Mouse (Mus musculus): ENCODE measurements around the gene Inf2.
A peak's percentile ranks its signal among the peaks of the same experiment; 100 is the strongest.

Inf2 gene

DNA sequence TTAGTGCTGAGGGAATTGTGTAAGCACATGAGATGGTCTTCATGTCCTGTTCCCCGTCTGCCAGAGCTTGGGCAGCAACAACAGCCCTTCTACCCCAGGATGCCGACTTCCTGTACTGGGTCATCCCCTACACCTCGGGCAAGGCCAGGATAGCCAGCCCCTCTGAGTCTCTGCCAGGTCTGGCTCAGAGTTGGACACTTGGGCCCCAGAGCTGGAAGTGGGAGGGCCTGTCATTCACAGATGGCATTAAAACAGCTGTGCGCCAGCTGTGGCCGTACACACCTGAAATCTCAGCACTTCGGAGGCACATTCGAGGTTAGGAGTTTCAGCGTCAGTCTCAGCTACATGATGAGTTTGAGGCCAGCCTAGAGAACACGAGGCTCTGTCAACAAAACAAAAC is 7.9 kb downstream of the Inf2 start:
- DNase-seq = peak; percentile 92

DNA sequence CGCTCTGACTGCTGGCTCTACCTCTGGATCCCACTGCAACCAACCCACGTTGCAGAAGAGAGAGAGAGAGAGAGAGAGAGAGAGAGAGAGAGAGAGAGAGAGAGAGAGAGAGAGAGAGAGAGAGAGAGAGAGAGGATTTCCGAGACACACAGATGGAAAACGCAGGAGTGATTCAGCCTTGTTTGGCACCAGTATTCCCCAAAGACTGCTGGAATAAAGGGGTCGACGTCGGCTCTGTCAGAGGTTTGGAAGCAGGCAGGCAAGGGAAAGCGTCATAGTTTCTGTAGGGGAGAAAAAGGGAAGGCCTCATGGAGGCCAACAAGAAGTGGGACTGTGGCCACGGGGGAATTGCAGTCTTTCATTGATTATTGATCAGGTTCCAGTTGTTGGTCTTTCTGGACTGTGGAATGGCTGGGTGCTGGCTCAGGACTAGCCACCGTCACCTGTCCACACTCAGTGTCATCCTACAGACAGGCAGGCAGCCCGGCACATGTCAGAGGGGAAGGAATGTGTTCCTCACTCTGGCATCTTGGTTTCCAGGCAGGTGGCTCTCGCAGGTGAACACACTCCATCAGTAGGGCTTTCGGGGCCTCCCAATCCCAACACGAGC is 8.4 kb downstream of the Inf2 start:
- DNase-seq = no peak

DNA sequence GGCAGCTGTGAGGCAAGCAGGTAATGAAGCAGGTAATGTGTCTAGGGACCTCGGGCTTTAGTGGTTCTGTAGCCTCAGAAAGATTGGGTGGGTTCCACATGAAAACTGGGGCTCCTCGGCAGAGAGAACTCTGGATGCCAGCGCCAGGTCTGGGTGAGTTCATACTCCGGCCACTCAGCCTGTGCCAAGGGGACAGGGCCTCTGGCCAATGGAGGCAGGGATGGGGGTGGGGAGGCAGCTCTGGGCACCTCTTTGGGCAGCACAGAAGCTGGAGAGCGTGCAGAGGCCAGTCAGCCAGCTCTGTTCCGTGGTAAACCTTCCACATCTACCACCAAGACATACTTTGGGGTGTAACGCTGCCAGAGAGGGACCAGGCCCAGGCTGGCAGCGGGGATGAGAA is 9.0 kb downstream of the Inf2 start:
- DNase-seq = no peak

DNA sequence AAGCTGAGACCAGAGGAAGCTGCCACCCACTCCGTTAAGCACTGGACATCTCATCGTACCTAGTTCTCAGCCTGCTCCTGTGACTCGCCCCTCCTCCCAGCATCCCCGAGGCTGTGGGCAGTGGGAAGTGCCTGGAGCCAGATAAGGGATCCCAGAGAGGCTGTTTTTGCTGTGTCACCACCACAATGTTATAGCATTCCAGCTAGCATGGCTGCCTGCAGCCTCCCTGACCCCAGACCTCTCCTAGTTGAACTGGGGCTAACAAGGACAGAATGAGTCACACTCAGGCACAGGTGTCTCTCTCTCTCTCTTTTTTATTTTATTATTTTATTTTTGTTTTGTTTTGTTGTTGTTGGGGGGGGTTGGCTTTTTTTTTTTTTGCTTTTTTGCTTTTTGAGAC is 10.6 kb downstream of the Inf2 start:
- no peak for DNase-seq

DNA sequence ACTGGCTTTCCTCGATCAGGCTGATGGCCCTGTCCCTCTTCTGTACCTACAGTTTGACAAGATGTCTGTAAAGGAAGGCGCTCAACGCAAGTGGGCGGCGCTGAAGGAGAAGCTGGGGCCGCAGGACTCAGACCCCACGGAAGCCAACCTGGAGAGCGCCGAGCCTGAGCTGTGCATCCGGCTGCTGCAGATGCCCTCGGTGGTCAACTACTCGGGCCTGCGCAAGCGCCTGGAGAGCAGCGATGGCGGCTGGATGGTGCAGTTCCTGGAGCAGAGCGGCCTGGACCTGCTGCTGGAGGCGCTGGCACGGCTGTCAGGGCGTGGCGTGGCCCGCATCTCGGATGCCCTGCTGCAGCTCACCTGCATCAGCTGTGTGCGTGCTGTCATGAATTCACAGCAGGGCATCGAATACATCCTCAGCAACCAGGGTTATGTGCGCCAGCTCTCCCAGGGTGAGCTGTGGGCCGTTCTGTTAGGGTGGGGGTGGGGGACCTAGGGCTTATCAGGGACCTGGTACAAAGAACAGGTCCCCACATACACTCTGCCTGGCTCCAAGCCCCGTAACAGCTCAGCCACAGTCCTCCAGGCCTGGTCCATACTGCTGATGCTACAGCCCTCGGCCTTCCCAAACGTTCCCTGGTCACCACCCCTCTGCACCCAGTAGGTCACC is 11.5 kb downstream of the Inf2 start:
- no peak for DNase-seq

DNA sequence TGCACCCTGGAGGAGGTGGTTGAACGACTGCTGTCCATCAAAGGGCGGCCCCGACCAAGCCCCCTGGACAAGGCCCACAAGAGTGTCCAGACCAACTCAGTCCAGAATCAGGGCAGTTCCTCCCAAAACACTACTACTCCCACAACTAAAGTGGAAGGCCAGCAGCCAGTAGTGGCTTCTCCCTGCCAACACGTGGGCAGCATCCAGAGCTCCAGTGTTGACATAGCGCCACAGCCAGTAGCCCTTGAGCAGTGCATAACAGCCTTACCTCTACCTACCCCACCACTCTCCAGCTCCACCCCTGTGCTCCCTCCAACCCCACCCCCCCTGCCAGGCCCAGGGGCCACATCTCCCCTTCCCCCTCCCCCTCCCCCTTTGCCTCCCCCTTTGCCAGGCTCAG is 15.4 kb downstream of the Inf2 start:
- no peak for DNase-seq

DNA sequence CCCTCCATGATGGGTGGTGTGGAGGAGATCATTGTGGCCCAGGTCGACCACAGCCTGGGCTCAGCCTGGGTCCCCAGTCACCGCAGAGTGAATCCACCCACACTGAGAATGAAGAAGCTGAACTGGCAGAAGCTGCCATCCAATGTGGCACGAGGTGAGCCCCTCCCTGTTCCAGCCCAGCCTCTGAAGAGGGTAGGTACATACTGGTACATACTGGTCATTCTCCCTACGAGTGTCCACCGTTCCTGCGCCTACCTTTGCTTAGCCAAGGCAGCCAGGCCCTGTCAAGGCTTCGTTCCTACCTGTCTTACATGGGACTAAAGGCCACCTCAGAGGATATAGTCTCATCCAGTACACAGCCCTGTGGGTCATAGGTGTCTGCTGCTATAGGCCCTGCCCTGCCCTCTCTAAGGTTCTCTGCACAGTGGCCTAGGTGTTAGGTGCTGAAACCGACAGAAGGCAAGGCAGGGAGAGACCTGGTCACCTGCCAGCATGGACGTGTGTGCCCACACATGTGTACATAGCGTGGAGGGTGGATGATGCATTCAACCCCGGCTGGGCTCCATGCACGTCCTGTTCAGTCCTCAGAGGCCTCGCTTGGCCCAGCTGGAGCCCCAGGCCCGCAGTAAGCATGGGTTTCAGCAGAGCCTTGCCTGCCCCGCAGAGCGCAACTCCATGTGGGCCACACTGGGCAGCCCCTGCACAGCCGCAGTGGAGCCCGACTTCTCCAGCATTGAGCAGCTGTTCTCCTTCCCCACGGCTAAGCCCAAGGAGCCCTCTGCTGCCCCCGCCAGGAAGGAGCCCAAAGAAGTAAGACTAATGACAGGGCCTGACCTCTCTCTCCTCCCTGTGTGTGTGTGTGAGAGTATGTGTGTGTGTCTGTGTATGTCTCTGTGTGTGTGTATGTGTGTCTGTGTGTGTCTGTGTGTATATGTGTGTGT is 16.4 kb downstream of the Inf2 start:
- no peak for DNase-seq

DNA sequence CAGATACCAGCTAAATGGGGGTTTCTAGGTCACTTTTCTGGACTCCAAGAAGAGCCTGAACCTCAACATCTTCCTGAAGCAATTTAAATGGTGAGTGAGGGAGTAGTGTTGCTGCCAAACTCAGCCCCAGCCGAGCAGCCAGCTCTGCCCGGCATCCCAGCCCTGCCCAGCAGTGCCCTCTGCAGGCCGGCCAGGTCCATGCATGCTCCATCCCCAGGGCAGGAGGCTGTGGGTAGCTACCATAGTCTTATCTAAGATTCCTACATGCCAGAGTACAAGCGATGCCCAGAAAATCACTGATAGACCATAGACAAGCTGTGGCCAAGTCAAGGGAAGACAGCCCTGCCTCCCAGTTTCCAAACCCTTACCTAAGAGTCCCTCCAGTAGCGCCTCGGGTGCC is 17.2 kb downstream of the Inf2 start:
- peak; percentile 97 for DNase-seq

DNA sequence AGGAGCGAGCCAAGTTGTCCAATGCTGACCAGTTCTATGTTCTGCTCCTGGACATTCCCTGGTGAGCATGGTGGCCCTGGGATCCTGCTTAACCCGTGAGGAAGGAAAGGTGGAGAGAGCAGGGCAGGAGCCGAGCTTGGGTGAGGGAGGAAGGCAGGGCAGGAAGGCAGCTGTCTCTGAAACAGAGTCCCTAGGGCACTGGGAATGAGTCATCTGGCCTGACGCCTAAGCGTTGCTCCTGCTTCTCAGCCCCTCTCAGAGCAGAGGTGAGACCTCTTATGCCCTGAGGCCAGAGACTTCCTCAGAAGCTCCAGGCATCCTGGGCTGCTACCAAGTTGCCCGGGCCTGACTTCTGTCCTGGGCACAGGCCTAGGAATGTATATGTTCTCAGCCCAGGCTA is 18.4 kb downstream of the Inf2 start:
- DNase-seq = no peak

DNA sequence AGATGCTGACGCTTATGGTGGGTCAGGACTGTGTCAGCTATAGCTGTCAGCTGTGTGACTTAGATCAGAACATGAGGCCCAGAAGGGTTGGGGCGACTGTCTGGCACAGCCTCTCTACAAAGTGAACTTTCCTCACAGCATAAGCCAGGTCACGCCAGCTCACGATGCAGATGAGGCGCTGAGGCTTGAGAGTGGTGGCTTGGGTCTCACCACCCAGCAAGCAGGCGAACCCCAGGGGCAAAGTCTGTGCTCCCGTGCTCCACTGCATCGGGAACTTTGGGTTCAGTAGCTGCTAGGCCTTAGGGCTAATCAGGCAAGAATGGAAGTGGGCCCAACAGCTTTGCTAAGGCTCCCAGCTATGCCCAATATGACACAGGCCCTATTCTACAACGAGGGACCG is 20.4 kb downstream of the Inf2 start:
- DNase-seq = no peak

DNA sequence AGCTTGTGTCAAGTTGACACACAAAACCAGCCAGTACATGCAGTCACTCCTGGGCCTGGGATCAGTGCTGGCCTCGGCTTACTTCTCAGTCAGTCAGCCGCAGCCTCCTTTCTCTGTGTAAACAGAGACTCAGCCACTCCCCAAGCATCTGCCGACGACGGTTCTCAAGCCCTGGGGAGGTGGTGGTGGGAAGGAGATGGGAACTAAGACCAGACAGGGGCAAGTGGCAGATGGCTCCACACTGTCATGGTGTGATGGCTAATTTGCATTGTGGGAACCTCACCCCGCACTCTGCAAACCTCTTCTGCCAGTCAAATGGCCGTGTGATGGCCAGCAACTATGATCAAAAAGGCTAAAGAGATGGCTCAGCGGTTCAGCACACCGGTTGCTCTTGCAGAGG is 28.1 kb downstream of the Inf2 start:
- DNase-seq = no peak

DNA sequence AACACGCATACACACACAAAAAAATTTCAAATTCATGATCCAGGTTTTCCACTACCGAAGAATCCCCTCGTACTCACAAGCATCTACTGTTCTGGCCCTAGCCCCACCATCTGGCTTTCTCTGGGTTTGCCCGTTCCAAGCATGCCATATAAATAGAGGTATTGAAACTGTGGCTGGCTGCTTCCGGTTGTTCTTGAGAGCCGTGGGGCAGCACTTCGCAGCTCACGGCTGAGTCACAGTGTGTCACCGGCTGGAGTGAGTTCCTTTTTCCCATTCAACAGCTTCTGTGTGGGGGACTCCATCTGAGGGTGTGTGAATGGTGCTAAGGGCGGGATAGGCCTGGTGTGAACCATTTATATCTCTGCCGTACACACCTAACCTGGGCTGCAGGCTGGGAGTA is 28.6 kb downstream of the Inf2 start:
- DNase-seq = peak; percentile 96

DNA sequence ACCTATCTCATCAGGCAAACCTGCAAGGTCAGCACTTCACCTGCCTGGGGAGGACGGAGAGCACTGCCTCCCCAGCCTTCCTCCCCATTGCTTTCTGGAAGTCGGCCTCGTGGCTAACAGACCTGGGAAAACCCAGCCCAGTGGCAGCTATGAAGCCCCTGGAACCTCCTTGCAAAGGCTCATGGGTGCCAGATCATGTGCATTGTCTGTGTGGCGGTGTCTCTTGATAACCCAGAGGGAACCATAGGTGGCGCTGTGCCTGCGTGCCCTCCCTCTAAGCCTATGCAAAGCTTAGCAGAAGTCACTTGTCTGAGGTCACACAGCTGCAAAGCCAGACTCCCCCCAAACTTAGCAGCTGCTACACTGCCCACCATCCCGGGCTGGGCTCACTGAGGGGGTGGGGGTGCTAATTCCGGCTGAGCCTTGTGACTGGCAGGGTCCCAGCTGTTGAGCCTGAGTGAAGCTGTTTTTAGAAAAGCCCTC is 29.4 kb downstream of the Inf2 start:
- DNase-seq = peak; percentile 99

DNA sequence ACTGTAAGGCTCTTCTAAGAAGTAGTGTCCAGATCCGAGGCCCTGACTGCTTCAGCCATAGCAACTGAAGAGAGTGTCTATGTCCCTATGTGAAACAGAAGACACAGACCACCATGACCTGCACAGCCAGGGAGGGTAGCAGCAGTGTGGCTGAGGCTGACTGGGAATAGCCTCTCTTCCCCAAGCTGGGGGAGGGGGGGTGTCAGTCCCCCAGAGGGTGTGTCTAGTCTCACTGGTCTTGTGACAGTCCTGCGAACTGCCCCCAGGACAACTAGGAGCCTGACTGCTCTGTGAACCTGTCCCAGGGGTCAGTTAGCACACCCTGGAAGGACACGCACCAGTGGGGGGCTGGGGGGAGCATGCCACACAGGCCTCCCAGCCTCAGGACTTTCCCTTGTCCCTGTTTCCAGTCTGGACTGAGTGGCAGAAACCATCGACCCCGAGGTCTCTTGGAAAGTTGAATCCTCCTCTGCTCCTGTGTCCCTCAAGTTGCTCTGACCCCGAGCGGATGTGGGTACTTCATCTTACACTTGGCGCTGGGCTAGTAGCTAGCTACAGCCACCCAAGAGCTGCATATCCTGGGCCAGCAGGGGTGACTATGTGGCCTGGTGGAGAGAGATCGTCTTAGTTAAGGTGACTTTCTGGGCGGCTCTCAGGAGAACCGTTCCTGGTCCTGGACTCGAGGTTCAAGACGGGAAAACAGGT is 30.5 kb downstream of the Inf2 start:
- peak; percentile 98 for DNase-seq

DNA sequence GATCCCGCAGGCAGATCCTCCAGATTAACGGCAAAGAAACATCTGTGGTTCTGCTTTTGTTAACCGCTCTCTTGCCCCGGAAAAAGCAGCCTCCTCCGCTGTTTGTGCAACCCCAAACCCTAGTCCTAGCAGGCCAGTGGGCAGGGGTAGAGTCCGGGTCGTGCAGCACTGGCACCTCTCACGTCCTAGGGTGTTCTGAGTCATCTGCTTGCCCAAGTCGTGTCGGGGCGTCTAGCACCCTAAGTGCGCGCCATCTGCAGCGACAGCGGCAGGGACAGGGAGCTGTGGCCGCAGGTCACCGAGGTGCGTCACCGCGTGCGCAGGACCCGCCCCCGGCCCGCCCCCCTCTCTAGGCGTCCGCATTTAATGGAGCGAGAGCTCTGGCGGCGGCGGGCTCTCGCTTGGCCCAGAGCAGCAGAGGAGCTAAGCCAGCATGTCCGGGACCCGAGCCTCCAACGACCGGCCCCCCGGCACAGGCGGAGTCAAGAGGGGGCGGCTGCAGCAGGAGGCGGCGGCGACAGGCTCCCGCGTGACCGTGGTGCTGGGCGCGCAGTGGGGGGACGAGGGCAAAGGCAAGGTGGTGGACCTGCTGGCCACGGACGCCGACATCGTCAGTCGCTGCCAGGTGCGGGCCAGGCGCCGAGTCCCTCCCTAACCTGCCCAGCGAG is 31.2 kb downstream of the Inf2 start, which contains the start of gene Adssl1:
Gene Adssl1, plus strand, starts transcription at position 360 of the 668 bp plus-strand sequence.
- DNase-seq = peak; percentile 99

DNA sequence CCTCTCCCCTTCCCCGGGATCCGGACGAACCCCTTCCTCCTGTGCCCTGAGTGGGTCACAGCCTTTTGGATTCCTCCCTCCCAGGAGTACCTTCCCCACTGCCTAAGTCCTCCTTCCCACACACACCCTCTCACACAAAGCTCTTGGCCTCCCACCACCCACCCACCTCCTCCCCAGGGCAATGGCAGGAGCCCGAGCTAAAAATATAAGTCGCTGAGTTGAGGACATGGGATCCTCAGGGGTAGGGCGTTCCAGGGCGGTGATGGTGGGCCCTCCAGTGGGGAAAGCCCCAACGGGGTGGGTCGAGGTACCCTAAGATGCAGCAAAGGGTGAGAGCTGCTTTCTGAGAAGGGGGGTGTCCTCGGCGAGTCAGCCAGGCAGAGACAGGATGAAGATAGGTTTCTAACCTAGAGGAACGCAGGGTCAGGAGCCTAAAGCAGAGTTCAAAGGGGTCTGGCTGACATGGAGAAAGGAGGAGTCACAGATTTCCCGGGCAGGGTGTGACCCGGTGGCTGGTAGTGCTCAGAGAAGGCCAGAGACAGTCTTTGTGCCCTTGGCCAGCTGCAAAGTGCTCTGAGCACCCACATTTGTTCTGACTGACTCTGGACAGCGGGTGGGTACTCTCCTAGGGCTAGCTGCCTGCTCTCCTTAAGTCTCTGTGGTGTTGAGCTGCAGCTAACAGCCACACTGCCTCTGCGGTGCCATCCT is 31.9 kb downstream of the Inf2 start:
- peak; percentile 98 for DNase-seq

DNA sequence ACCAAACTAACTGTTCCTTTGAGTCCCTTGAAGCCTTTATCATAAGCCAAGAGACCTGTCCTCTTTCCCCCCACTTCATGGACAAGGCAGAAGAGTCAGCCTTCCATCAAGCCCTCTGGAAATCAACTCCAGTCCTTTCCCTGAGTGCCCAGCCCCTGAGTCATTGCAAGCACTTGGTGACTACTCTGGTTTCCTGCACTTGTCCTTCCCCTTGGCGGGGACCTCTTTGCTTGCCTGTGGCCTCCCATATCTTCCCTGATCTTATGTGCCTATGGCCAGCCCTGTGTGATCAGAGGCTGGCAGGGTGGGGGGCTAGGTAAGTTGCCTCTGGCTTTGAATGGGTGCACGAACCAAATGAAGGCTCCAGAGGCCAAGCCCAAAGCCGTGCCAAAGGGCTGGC is 33.3 kb downstream of the Inf2 start:
- no peak for DNase-seq

DNA sequence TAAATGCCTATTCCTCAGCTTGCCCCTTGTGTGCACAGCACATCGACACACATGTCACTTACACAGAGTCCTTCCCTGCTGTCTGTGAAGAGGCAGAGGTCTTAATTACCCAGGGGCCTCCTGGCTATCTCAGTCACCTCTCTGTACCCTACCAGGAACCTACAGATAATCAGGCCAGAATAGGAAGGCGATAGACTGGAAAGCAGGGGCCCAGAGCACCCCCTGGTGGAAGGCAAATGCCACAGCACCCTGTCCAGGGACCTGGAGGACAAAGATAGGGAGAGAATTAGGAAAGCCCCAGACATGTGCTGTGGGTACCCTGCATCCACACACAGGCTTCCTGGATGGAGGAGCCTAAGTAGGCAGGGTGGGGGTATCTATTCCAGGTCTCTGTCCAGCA is 35.2 kb downstream of the Inf2 start:
- no peak for DNase-seq

DNA sequence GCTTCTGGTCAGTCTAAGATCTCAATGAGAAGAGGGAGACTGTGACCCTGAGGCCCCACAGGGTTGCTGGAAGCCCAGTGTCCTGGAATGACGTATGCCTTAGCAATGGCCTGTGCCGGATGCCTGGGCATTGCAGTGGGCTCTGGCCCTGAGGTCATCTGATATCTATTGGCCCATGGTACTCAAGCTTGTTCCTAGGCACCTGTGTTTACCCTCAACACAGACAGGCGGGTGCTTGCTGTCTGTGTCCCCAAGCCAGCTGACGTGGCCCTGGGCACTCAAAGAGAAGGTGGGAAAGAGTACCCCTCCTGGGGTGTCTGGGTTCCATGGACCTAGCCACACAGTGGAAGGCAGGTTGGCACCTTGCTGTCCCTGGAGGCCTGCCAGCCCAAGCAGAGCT is 37.1 kb downstream of the Inf2 start:
- peak; percentile 94 for DNase-seq

DNA sequence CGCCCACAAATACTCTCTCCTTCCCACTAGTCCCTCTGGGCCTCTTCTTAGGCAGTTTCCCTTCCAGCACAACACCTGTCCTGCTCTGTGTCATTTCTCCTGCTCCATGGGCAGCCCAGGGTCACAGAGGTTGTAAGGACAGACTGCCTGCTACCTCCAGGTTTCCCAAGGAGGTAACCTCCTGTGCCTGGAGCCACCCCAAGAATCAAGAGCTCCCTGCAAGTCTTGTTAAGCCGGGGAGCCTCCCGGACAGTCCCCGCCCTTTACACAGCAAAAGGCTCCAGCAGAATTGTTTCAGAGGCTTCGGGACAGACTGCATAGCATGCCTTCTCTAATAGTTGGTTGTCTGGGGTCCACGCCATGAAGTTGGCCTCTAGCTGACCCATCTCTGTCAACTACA is 37.9 kb downstream of the Inf2 start:
- no peak for DNase-seq

DNA sequence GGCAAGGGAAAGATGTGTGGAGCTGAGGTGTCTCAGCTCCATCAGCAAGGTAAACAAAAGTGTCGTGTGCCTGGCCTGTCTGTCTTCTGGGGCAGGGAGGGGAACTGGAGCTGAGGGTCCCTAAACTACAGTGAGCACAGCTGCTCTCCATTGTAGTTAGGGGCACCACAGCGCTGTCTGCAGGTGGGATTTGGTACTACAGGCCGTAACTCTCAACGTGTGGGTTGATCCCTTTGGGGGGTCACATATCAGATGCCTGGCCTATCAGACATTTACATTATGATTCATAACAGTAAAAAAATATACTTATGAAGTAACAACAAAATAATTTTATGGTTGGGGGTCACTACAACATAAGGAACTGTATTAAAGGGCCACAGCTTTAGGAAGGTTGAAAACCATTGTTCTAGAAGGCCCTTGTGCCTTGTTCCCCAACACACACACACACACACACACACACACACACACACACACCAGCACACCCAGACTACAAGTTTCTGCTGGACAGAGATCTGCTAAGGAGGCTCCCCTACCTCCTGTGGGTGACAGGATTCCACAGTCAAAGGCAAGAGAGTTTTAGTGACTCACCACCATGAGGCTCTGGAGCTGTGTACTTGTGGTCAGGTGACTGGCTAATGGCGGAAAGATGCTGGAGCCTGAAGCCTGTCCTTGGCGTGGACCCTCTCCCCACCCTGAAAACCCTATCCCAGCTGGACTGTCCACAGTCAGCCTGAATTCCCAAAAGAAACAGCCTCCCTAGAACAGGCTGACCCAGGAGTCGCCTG is 38.7 kb downstream of the Inf2 start:
- no peak for DNase-seq
